8 mouse cellular contexts compared by ENCODE assay signal in the genomic region with DNA sequence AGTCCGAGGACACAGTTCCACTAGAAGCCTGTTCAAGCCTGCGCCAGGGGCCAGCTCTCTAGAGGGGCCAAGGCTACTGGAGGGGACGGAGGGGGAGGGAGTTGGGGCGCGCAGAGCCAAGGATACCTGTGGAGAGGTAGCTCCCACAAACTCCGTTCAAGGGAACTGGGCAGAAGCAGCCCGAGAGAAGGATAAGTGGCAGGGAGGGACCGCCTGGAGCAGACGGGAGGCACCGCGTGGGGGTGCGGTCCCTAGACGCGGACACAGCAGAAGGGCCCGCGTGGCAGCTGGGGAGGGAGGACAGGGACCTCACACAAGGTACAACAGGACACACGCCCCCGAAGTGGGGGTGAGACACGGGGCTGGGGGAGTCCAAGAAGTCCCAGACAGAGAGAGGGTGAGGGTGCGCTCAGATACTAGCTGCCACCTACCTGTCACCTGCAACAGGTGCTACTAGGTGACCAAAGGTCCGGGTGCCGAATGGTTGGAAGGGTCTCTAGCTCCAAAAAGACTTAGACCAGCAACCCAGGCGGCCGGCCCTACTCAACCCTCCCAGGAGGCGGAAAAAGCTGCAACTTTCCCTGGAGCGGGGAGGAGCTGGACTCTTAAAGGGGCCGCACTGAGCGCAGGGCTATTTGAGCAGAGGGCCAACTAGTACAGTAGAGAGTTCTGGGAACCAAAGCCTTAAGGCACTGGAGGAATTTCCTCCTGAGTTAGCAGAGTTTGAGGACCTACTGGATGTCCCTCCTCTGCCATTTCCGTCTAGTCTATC. TPM values are rescaled to one million over a fixed set of nuclear protein-coding genes. Genes with fewer than 3 reads are reported as not detected.
DNase-seq lines count a peak whose midpoint lies in the region; TF ChIP-seq lines count a peak whose summit lies in the region.

Sytl4 (minus strand) TSS at position 582 of the 772 bp plus-strand sequence.

- no peaks in the 10 kb centered on the region for H3K4me1 ChIP-seq in heart, adult 2 months (ENCODE audit: control insufficient read depth, insufficient read depth, low read length)
- H3K4me1 ChIP-seq in lung, adult 2 months (ENCODE audit: control insufficient read depth, insufficient read depth, low read length): no peaks in the 10 kb centered on the region

- TF ChIP-seq POLR2A in heart, adult 2 months (IDR thresholded peaks at IDR 0.05; ENCODE audit: insufficient read depth, low read depth, low read length): no peak
- no peak for TF ChIP-seq POLR2A in lung, adult 2 months (IDR thresholded peaks at IDR 0.05; ENCODE audit: borderline replicate concordance, extremely low read depth, low read depth, low read length)

- peak within 1 kb of the TSS; percentile 35 for H3K4me3 ChIP-seq in heart, adult 2 months
- peak within 1 kb of the TSS; percentile 75 for H3K4me3 ChIP-seq in lung, adult 2 months (replicated peaks; ENCODE audit: extremely low read depth, low read depth, low read length)

- intact Hi-C loops in heart, adult 2 months (cut with DNase I): no loop called here

- WGBS in heart, adult 2 months: 20% methylated on average over 29 of the region's 29 CpGs
- WGBS in lung, adult 2 months: 25% methylated on average over 29 of the region's 29 CpGs

- TF ChIP-seq EP300 in heart, adult 2 months (IDR thresholded peaks at IDR 0.05; ENCODE audit: insufficient read depth, low read depth, low read length): no peak

- no peak for TF ChIP-seq CTCF in heart, adult 2 months (IDR thresholded peaks at IDR 0.05)
- TF ChIP-seq CTCF in lung, adult 2 months (IDR thresholded peaks at IDR 0.05; ENCODE audit: insufficient read depth, low read length): no peak

- no peaks in the 10 kb centered on the region for H3K27me3 ChIP-seq in heart, adult 2 months (ENCODE audit: control insufficient read depth, insufficient read depth, low read length)

- peak; percentile 1 for DNase-seq in ES-CJ7 (ENCODE audit: low read depth, low spot score)
- peak; percentile 54 for DNase-seq in embryo, embryonic 10 days (ENCODE audit: low spot score)
- DNase-seq in heart, adult 2 months: peak; percentile 8 to 42
- DNase-seq in kidney, adult 18-20 months: peak; percentile 38
- peak; percentile 11 for DNase-seq in lung, adult 2 months
- peak; percentile 2 for DNase-seq in ovary, postnatal 10 days (ENCODE audit: low spot score)
- no peak for DNase-seq in right cerebral cortex, postnatal 14 days
- no peak for DNase-seq in cerebellum, adult 11 months

- H3K27ac ChIP-seq in heart, adult 2 months: no peak within 1 kb of the TSS; the same call in 1 of the 2 replicates

- no peaks in the 10 kb centered on the region for H3K36me3 ChIP-seq in heart, adult 2 months (ENCODE audit: control insufficient read depth, insufficient read depth, low read length)

- H3K9ac ChIP-seq in heart, adult 2 months (ENCODE audit: low read depth, low read length): peak within 1 kb of the TSS; percentile 48

- no peaks in the 10 kb centered on the region for H3K79me2 ChIP-seq in heart, adult 2 months (replicated peaks; ENCODE audit: control insufficient read depth, insufficient read depth, low read length)

RNA-seq across cellular contexts. Expression of gene Sytl4, which starts in this region (rescaled TPM):
- 1 to 10 TPM; 1.3 to 3.1 TPM for total RNA-seq in heart, adult 2 months (2021)
- polyA plus RNA-seq in heart, adult 2 months (2012; rRNA removed): 0.68 and 0.85 TPM in 2 replicates
- polyA plus RNA-seq in lung, adult 2 months (2012; rRNA removed): 0.81 and 1.8 TPM in 2 replicates

Comparison
In these comparisons a context has a peak if more than half of its experiments do, and no peak if none do; other contexts are left out.
1. DNase-seq: peak in ES-CJ7 (single experiment), embryo, embryonic 10 days (single experiment), heart, adult 2 months (2 of 2), kidney, adult 18-20 months (single experiment), lung, adult 2 months (single experiment) and ovary, postnatal 10 days (single experiment); none in right cerebral cortex, postnatal 14 days (single experiment) and cerebellum, adult 11 months (single experiment).